Mouse (Mus musculus) heart, embryonic 16.5 days (tissue): Measurements from ENCODE around the gene Adam23. TPM values are rescaled to one million over a fixed set of nuclear protein-coding genes. Genes with fewer than 3 reads are reported as not detected.

Experiments
- ATAC-seq: fragments of 200-750 bp; cut with Nextera tagmentation; replicated peaks from 2 replicates; pipeline ENCODE4 v1.8.0; 2017; ENCODE audit warnings: moderate number of reproducible peaks; ENCODE audit not compliant: insufficient read depth, low FRiP score; ENCODE audit errors: extremely low read depth
- H3K27ac ChIP-seq: fragments of 300-500 bp; sonication (generic); 2 replicates; pipeline ENCODE4 v1.5.1; 2014; ENCODE audit warnings: mild to moderate bottlenecking, low read length, control low read depth, moderate library complexity
- H3K27me3 ChIP-seq: fragments of 300-500 bp; sonication (generic); 2 replicates; pipeline ENCODE4 v1.6.1; 2014; ENCODE audit warnings: low read length, mixed read lengths; ENCODE audit not compliant: control insufficient read depth, insufficient read depth
- H3K36me3 ChIP-seq: fragments of 300-500 bp; sonication (generic); 2 replicates; pipeline ENCODE4 v1.6.1; 2014; ENCODE audit not compliant: control insufficient read depth, insufficient read depth
- H3K4me1 ChIP-seq: fragments of 300-500 bp; sonication (generic); 2 replicates; pipeline ENCODE4 v1.6.1; 2014; ENCODE audit warnings: low read length, mixed read lengths; ENCODE audit not compliant: control insufficient read depth, insufficient read depth
- H3K4me2 ChIP-seq: fragments of 300-500 bp; sonication (generic); 2 replicates; pipeline ENCODE4 v1.6.1; 2014; ENCODE audit warnings: low read depth, mild to moderate bottlenecking, control low read depth, low read length
- H3K4me3 ChIP-seq: fragments of 300-500 bp; sonication (generic); 2 replicates; pipeline ENCODE4 v1.5.1; 2014; ENCODE audit warnings: mild to moderate bottlenecking, control low read depth, low read length
- H3K9ac ChIP-seq: fragments of 300-500 bp; sonication (generic); 2 replicates; pipeline ENCODE4 v1.6.1; 2014; ENCODE audit warnings: low read length, control low read depth
- H3K9me3 ChIP-seq: fragments of 300-500 bp; sonication (generic); replicated peaks from 2 replicates; pipeline ENCODE4 v1.6.1; 2016; ENCODE audit warnings: low read length; ENCODE audit not compliant: control insufficient read depth
- WGBS: fragments of 180-500 bp; shearing (Covaris S2); extraction: QIAGEN DNeasy Blood & Tissue Kit; methylation state at CpG from one replicate; pipeline ENCODE4 v1.1.7; 2014; 5-methylcytosine and 5-hydroxymethylcytosine counted together
- polyA plus RNA-seq: library from polyadenylated mRNA; unstranded; fragments of >200 nt; fragmentation: Nextera tagmentation; extraction: Ambion mirVana; gene quantifications from 2 replicates; pipeline ENCODE4 v1.2.1, GENCODE M21; 2015

Gene Adam23
- polyA plus RNA-seq, 1 experiment from 2014 or later: 1.4 TPM

DNA sequence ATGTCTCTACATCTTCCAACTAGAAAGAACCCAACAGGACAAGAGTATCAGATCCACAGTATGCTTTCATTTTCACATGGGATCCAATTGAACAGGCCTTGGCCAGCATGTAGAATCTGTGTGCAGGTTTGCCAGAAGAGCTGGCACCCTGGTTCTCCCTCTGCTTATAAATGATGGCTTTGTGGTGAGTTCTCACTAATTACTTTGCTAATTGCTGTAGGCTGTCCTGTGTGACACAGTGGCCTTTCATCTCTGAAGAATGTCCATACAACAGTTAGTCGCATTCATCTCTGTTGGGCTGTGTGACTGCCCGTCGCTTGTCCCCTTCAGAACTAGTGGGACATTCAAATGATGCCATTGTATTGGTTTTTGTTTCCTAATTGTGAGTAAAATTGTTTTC is 13.5 kb downstream of the Adam23 start:
- WGBS: 82% methylated on average over 3 of the region's 3 CpGs
- H3K4me1 ChIP-seq: no peaks in the 10 kb centered on the region
- no peak overlapping the region for H3K27ac ChIP-seq
- no peak overlapping the region for H3K9ac ChIP-seq
- no peak overlapping the region for H3K4me2 ChIP-seq
- no peaks in the 10 kb centered on the region for H3K27me3 ChIP-seq
- H3K9me3 ChIP-seq: no peaks in the 10 kb centered on the region
- H3K4me3 ChIP-seq: no peak overlapping the region
- ATAC-seq: no peak
- no peaks in the 10 kb centered on the region for H3K36me3 ChIP-seq

DNA sequence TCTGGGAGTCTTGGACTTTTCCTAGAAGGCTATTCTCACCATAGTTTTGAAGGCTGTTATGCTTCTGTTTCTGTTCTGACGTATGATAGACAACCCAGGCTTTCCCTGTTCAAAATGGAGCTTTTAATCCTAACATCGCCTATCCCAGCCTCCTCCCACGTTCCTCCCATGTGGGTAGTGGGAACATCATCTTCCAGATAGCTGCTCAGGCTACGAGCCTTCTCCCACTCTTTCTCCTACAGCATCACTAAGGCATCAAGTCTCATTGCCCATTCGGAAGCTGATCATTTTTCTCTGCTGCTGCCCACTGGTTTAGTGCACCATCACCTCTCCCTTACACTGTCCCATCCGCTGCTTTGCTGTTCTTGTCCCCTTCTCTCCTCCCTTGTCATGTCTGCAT is 14.2 kb downstream of the Adam23 start:
- Histone ChIP-seq H3K4me2 (no peak overlapping the region), H3K9me3 (no peaks in the 10 kb centered on the region), H3K27me3 (no peaks in the 10 kb centered on the region), H3K4me1 (no peaks in the 10 kb centered on the region), H3K4me3 (no peak overlapping the region), H3K36me3 (no peaks in the 10 kb centered on the region), H3K27ac (no peak overlapping the region), H3K9ac (no peak overlapping the region)
- 75% methylated on average over 6 of the region's 6 CpGs for WGBS
- ATAC-seq: no peak

DNA sequence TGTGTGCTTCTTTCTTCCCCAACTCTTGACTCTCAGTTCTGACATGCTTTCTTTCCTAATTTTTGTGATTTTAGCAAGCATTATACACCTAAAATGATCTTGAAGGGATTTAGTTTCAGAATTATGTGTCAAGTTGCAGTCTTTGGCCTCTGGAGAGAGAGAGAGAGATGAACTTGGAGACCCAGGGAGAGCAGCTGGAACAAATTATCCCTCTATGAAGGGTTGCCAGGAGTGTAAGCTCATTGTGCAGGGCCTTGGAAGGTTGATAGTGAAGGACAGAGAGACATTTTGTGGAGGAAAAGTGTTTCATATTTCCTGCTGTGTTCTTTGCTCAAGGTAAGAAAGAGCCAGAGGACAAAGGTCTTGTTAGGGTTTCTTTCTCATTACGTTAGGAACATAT is 18.8 kb downstream of the Adam23 start:
- Histone ChIP-seq H3K4me2 (no peak overlapping the region), H3K9ac (no peak overlapping the region), H3K9me3 (no peaks in the 10 kb centered on the region), H3K4me1 (no peaks in the 10 kb centered on the region), H3K27me3 (0 out of 2 replicates have a peak, but pooled peaks cover 2% of the 10 kb centered on the region), H3K36me3 (no peaks in the 10 kb centered on the region), H3K27ac (no peak overlapping the region), H3K4me3 (no peak overlapping the region)
- 65% methylated on average over 1 of the region's 1 CpGs for WGBS
- ATAC-seq: no peak

DNA sequence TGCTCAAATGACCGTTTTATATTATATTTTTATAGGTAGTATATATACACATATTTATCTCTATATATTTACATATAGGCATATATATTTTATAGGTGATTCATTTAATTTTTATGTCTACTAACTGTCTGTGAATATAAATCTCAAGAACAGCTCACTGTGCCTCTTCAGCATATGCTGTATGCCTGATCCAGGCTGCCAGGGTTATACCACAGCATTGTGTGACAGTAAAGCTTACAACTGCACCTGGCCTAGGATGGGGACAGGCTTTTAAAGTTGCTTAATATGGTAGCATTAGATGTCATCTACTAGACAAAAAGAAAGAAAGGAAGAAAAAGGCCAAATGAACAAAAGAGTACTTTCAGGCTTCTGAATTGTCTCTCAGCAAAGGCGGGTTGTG is 27.6 kb downstream of the Adam23 start:
- ATAC-seq: no peak
- H3K9ac ChIP-seq: no peak overlapping the region
- H3K36me3 ChIP-seq: no peaks in the 10 kb centered on the region
- 74% methylated on average over 2 of the region's 2 CpGs for WGBS
- H3K4me3 ChIP-seq: no peak overlapping the region
- H3K4me2 ChIP-seq: no peak overlapping the region
- no peaks in the 10 kb centered on the region for H3K27me3 ChIP-seq
- H3K9me3 ChIP-seq: no peaks in the 10 kb centered on the region
- no peak overlapping the region for H3K27ac ChIP-seq
- no peaks in the 10 kb centered on the region for H3K4me1 ChIP-seq

DNA sequence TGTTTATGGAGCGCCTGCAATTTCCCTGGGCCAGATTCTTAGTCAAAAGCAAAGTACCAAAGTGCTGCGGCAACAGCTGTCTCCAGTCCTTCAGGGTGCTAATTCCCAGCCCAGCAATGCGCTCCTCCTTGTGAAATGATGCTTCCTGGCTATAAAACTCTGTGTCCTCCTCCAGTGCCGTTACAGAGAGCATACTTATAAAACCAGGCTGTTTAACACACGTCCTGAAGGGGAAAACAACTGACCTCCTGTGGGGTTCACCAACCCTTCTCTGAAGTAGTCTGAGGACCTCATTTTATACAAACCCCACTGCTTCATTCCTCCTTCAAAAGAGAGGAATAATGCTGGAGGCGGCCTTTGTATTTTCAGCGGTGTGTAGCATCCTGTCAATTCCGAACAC is 28.0 kb downstream of the Adam23 start:
- no peak for ATAC-seq
- H3K4me1 ChIP-seq: no peaks in the 10 kb centered on the region
- no peak overlapping the region for H3K9ac ChIP-seq
- H3K9me3 ChIP-seq: no peaks in the 10 kb centered on the region
- WGBS: 74% methylated on average over 8 of the region's 8 CpGs
- H3K4me2 ChIP-seq: no peak overlapping the region
- H3K4me3 ChIP-seq: no peak overlapping the region
- no peaks in the 10 kb centered on the region for H3K36me3 ChIP-seq
- H3K27ac ChIP-seq: no peak overlapping the region
- H3K27me3 ChIP-seq: no peaks in the 10 kb centered on the region

DNA sequence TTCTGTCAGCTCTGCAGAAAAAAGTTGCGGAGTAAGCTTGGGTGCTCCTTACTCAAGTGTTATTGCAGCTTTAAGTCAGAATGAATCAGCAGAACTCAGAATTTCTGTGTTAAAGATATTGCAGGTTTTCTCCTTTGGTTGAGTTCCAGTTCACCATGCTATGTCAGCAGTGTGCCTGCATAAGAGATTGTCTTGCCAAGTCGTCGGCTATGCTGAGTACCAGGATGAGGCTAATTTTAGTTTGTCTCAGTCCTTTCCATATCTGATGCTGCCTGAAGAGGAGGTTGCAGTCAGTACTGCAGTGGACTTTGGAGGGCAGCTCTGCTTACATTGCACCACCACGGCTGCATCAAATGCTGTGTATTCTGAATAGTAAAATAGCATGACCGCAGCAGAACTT is 33.3 kb downstream of the Adam23 start:
- WGBS: 56% methylated on average over 5 of the region's 5 CpGs
- H3K27me3 ChIP-seq: no peaks in the 10 kb centered on the region
- no peak overlapping the region for H3K9ac ChIP-seq
- H3K4me1 ChIP-seq: no peaks in the 10 kb centered on the region
- no peak for ATAC-seq
- no peak overlapping the region for H3K27ac ChIP-seq
- H3K4me2 ChIP-seq: no peak overlapping the region
- H3K9me3 ChIP-seq: no peaks in the 10 kb centered on the region
- H3K36me3 ChIP-seq: no peaks in the 10 kb centered on the region
- no peak overlapping the region for H3K4me3 ChIP-seq

DNA sequence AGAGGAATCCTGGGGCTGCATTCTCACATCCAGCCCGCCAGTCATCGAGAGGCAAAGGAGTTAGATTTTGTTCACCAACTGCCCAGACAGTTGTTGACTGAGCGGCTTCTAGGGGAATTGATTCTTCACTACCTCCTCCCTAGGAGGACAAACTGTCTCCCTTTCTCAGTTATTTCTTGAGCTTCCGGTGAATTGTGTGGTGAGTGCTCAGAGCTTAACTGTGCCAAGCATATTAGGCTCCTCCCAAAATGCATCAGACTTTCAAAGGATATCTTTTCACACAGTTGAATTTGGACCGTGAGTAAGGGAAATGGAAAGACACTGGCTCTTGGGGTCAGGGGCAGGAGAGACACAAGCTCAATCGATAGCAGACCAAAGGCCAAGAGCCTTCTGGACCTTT is 39.0 kb downstream of the Adam23 start:
- no peak for ATAC-seq
- Histone ChIP-seq H3K4me1 (no peaks in the 10 kb centered on the region), H3K9ac (no peak overlapping the region), H3K4me2 (no peak overlapping the region), H3K36me3 (no peaks in the 10 kb centered on the region), H3K4me3 (no peak overlapping the region), H3K27ac (no peak overlapping the region), H3K9me3 (no peaks in the 10 kb centered on the region), H3K27me3 (no peaks in the 10 kb centered on the region)
- 87% methylated on average over 6 of the region's 6 CpGs for WGBS

DNA sequence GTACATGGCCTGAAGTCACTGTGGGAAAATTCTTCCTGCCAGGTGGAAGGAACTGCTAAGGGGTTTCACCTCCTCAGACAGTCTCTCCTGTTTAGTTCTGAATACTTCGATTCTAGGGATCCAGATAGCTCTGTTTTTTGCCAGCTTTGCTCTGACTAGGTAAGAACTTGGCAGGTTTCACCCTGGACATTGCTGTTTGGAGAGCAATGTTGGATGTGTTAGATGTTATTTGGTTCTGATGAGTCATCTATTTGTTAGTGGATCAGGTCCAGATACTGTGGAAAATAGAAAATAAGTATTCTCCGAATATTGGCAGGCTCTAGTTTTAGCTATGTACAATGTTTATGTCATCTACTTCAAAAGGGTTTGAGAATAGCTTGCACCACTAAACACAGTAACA is 41.0 kb downstream of the Adam23 start:
- H3K9me3 ChIP-seq: no peaks in the 10 kb centered on the region
- H3K36me3 ChIP-seq: no peaks in the 10 kb centered on the region
- WGBS: 78% methylated on average over 2 of the region's 2 CpGs

DNA sequence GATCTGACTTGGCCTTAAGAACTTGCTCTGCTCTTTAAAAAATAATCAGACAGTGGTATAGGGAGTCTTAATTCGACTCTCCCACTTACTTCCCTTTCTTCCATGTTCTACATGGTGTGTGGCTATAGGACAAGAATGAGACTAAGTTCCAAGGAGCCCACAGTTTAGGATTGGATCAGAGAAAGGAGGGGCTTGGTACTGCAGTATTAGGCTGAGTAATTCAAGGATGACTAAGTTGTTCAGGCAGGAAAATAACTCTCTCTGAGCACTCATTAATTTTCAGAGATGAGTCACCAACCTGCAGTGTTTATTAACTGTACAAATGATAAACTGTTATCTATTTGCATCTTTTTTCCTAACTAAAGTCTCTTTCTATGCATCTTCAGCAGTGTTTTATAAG is 45.3 kb downstream of the Adam23 start:
- H3K4me3 ChIP-seq: no peak overlapping the region
- H3K4me1 ChIP-seq: 0 out of 2 replicates have a peak, but pooled peaks cover 2% of the 10 kb centered on the region
- no peak overlapping the region for H3K4me2 ChIP-seq
- WGBS: 50% methylated on average over 1 of the region's 1 CpGs
- ATAC-seq: no peak
- H3K9ac ChIP-seq: no peak overlapping the region
- no peaks in the 10 kb centered on the region for H3K36me3 ChIP-seq
- no peaks in the 10 kb centered on the region for H3K27me3 ChIP-seq
- H3K27ac ChIP-seq: no peak overlapping the region
- H3K9me3 ChIP-seq: no peaks in the 10 kb centered on the region

More for the DNA sequence above, 41.0 kb downstream of the Adam23 start:
- H3K27me3 ChIP-seq: no peaks in the 10 kb centered on the region
- no peak for ATAC-seq
- H3K4me2 ChIP-seq: no peak overlapping the region
- no peak overlapping the region for H3K4me3 ChIP-seq
- no peak overlapping the region for H3K9ac ChIP-seq
- H3K27ac ChIP-seq: no peak overlapping the region
- H3K4me1 ChIP-seq: no peaks in the 10 kb centered on the region

DNA sequence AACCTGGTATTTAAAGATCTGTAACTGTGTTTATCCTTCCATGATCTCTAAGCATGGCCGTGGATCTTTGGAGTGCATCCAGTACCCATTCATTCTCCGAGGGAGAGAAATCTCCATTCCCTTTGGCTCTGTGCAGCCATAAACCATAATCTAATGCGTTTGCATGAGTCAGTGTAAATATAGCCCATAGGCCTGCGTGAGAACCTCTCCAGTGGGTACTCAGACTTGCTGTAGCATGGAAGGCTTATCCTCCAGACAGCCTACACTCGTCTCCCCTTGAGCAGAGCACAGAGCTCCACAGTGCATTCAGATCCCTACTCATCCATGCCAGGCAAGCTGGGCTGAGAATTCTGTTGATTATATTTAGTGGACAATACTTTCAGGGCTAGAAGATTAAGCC is 47.6 kb downstream of the Adam23 start:
- Histone ChIP-seq H3K9me3 (no peaks in the 10 kb centered on the region), H3K27ac (no peak overlapping the region), H3K4me3 (no peak overlapping the region), H3K36me3 (no peaks in the 10 kb centered on the region), H3K4me1 (0 out of 2 replicates have a peak, but pooled peaks cover 2% of the 10 kb centered on the region), H3K4me2 (no peak overlapping the region), H3K27me3 (no peaks in the 10 kb centered on the region), H3K9ac (no peak overlapping the region)
- 50% methylated on average over 5 of the region's 5 CpGs for WGBS
- no peak for ATAC-seq
